Mouse (Mus musculus) kidney, adult 10 weeks (tissue): ENCODE results near the gene Fbxl8. TPM values are rescaled to one million over a fixed set of nuclear protein-coding genes. Genes with fewer than 3 reads are reported as not detected.

Source experiments
- polyA plus RNA-seq: library from polyadenylated mRNA; stranded (reverse); fragments of 350-450 nt; fragmentation: Illumina TruSeq; extraction: RNeasy Lipid Tissue Mini Kit (QIAGEN cat#74804); gene quantifications from one replicate; pipeline ENCODE4 v1.2.3, GENCODE M21; 2014; ENCODE audit warnings: low read depth, low replicate concordance

The Fbxl8 gene
- polyA plus RNA-seq = not detected

GRCm38 (mm10) chr8:105264024-105264982 lies at the start of gene Fbxl8, which contains the start of gene Tradd:
Gene Fbxl8, plus strand, starts transcription at chr8:105264648.
Gene Tradd, minus strand, starts transcription at chr8:105264609.

GRCm38 (mm10) chr8:105224413-105225271 lies 39.8 kb upstream of the Fbxl8 start, which contains the start of gene D230025D16Rik:
Gene D230025D16Rik, plus strand, starts transcription at chr8:105225145.

GRCm38 (mm10) chr8:105254966-105255350 lies 9.5 kb upstream of the Fbxl8 start, which contains the start of gene B3gnt9:
Gene B3gnt9, minus strand, starts transcription at chr8:105255153.

GRCm38 (mm10) chr8:105269461-105269947 lies 5.1 kb downstream of the Fbxl8 start, which contains the start of gene Hsf4:
Gene Hsf4, plus strand, starts transcription at chr8:105269801.

GRCm38 (mm10) chr8:105275840-105276239 lies 11.4 kb downstream of the Fbxl8 start, which contains the start of gene Nol3:
Gene Nol3, plus strand, starts transcription at chr8:105276140.

GRCm38 (mm10) chr8:105289805-105290460 lies 25.5 kb downstream of the Fbxl8 start, which contains the start of gene 4931428F04Rik:
Gene 4931428F04Rik, minus strand, starts transcription at chr8:105289864.

GRCm38 (mm10) chr8:105295895-105296573 lies 31.6 kb downstream of the Fbxl8 start, which contains the start of gene Exoc3l:
Gene Exoc3l, minus strand, starts transcription at chr8:105296101.

GRCm38 (mm10) chr8:105297511-105298192 lies 33.2 kb downstream of the Fbxl8 start, which contains the start of gene E2f4:
Gene E2f4, plus strand, starts transcription at chr8:105297663.

GRCm38 (mm10) chr8:105305211-105306145 lies 41.0 kb downstream of the Fbxl8 start, which contains the start of gene Elmo3:
Gene Elmo3, plus strand, starts transcription at chr8:105305601.

Other genes with a start within 250 kb of the Fbxl8 start
- gene Ces3a, start 216.0 kb upstream of the Fbxl8 start, polyA plus RNA-seq = not detected
- not detected for gene Ces3b, start 180.9 kb upstream of the Fbxl8 start, polyA plus RNA-seq
- not detected for gene Ces4a, start 132.8 kb upstream of the Fbxl8 start, polyA plus RNA-seq
- 50.5 TPM for gene Cbfb, start 94.0 kb upstream of the Fbxl8 start, polyA plus RNA-seq
- gene D230025D16Rik, start 39.5 kb upstream of the Fbxl8 start, polyA plus RNA-seq = 33.1 TPM
- 0.81 TPM for gene B3gnt9, start 9.5 kb upstream of the Fbxl8 start, polyA plus RNA-seq
- 0.69 TPM for gene Tradd, start within 50 bp of the Fbxl8 start, polyA plus RNA-seq
- gene Hsf4, start 5.2 kb downstream of the Fbxl8 start, polyA plus RNA-seq = not detected
- 1.5 TPM for gene Nol3, start 11.5 kb downstream of the Fbxl8 start, polyA plus RNA-seq
- 0.28 TPM for gene 4931428F04Rik, start 25.2 kb downstream of the Fbxl8 start, polyA plus RNA-seq
- gene Exoc3l, start 31.5 kb downstream of the Fbxl8 start, polyA plus RNA-seq = not detected
- 4.1 TPM for gene E2f4, start 33.0 kb downstream of the Fbxl8 start, polyA plus RNA-seq
- 4.1 TPM for gene Elmo3, start 41.0 kb downstream of the Fbxl8 start, polyA plus RNA-seq
- gene Lrrc29, start 61.6 kb downstream of the Fbxl8 start, polyA plus RNA-seq = 0.16 TPM
- gene Tmem208, start 61.7 kb downstream of the Fbxl8 start, polyA plus RNA-seq = 10.8 TPM
- gene Fhod1, start 83.3 kb downstream of the Fbxl8 start, polyA plus RNA-seq = 0.28 TPM
- not detected for gene Slc9a5, start 84.2 kb downstream of the Fbxl8 start, polyA plus RNA-seq
- not detected for gene Plekhg4, start 108.6 kb downstream of the Fbxl8 start, polyA plus RNA-seq
- gene Kctd19, start 148.9 kb downstream of the Fbxl8 start, polyA plus RNA-seq = not detected
- not detected for gene Lrrc36, start 148.9 kb downstream of the Fbxl8 start, polyA plus RNA-seq
- not detected for gene Tppp3, start 206.9 kb downstream of the Fbxl8 start, polyA plus RNA-seq
- gene Zdhhc1, start 232.3 kb downstream of the Fbxl8 start, polyA plus RNA-seq = 2.7 TPM